Mouse (Mus musculus): ENCODE measurements around the gene C530008M17Rik. TPM values are rescaled to one million over a fixed set of nuclear protein-coding genes. Genes with fewer than 3 reads are reported as not detected.

The C530008M17Rik gene
- total and polyA plus RNA-seq, 3 experiments: 3.2 to 10.6 TPM; not detected in 1

DNA sequence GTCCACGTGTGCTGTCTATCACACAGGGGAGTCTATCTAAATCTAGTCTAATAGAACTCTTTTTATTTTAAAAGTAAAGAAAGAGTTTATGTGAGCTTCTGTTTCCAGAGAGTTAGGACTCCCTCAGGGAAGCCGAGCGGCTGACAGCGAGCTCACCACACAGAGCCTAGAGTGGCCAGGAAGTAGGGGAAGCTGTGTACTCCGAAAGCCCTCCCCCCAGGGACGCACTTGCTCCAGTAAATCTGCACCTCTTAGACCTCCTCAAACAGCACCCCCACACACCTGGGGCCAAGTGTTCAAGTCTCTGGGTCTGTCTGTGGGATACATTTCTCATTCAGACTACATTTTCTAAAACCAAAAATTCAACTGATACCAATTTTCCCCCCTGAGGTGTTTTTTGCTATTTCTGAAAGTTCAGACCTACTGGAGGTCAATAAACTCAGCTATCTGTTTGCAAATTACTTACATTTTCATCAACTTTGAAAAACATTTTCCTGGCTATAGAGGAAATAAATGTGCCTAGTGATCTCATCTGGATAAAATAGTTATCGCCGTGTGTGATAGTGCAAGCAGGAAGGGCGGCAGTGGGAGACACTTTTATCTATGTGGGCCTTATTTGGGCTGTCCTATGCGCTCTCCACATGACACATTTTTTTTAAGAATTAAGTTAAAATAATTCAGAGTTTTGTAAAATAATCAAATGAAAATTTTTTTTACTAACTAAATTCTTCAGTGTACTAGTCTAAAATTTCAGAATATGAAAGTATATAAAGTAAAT is 11.0 kb upstream of the C530008M17Rik start (continued):
- TF ChIP-seq TBP (IDR thresholded peaks at IDR 0.05; ENCODE audit: low read depth, low read length): no peak
- TF ChIP-seq UBTF (IDR thresholded peaks at IDR 0.05; ENCODE audit: borderline replicate concordance, insufficient read depth, low read depth, low read length): no peak
- no peak for TF ChIP-seq MAFK (IDR thresholded peaks at IDR 0.05; ENCODE audit: borderline replicate concordance, low read depth, low read length)

DNA sequence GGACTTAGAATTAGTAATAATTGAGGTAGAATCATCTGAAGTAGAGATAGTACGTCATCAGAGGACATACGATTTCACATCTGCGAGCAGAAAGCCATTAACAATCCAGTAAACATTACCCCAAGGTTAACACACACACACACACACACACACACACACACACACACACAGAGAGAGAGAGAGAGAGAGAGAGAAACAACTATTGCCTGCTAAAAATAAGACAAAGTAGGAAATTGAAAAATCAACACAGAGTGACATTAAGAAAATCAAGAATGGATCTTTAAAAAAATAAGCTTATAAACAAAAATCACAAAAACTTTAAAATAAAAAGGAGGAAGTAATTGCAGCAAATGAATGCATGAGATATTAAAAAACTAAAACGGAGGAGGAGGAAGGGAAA is 6.4 kb upstream of the C530008M17Rik start:
- Histone ChIP-seq H3K4me1 (ENCODE audit: control insufficient read depth in 1 of 2, insufficient read depth in 2 of 2, low read length in 2 of 2) (peaks cover 20 to 24% of the 10 kb centered on the region in 2 experiments), H3K36me3 (ENCODE audit: control insufficient read depth in 1 of 2, insufficient read depth in 2 of 2, low read length in 2 of 2) (peaks cover 0 to 26% of the 10 kb centered on the region in 2 experiments; a peak in 2 of 4 replicates), H3K27ac (ENCODE audit: control insufficient read depth, low read depth, low read length) (peak overlapping the region; percentile 64), H3K79me2 (ENCODE audit: control insufficient read depth, insufficient read depth, low read length, poor library complexity) (no peaks in the 10 kb centered on the region), H3K9ac (ENCODE audit: control insufficient read depth, low read depth, low read length, poor library complexity, severe bottlenecking) (peak overlapping the region; percentile 43), H3K9me3 (replicated peaks; ENCODE audit: insufficient read depth, low read length) (no peaks in the 10 kb centered on the region), H3K27me3 (ENCODE audit: control insufficient read depth in 1 of 2, insufficient read depth in 2 of 2, low read length in 2 of 2) (no peaks in the 10 kb centered on the region), H3K4me3 (ENCODE audit: control insufficient read depth in 1 of 2, insufficient read depth in 1 of 2, low read depth in 2 of 2, low read length in 2 of 2) (peak overlapping the region; percentile 44 to 46)
- no peak for DNase-seq (ENCODE audit: low read depth, low spot score)
- TF ChIP-seq SIN3A (IDR thresholded peaks at IDR 0.05; ENCODE audit: low read length) (peak; percentile 56; the same call in 1 of the 2 replicates), JUND (IDR thresholded peaks at IDR 0.05; ENCODE audit: low read depth, low read length) (peak; percentile 93), MAZ (IDR thresholded peaks at IDR 0.05; ENCODE audit: low read depth, low read length) (no peak), MXI1 (IDR thresholded peaks at IDR 0.05; ENCODE audit: low read depth, low read length) (peak; percentile 41; the same call in 1 of the 2 replicates), CHD2 (IDR thresholded peaks at IDR 0.05; ENCODE audit: low read length) (no peak), ETS1 (IDR thresholded peaks at IDR 0.05; ENCODE audit: low read depth, low read length) (no peak), POLR2AphosphoS2 (IDR thresholded peaks at IDR 0.05; ENCODE audit: low read length) (no peak), MYC (IDR thresholded peaks at IDR 0.05; ENCODE audit: low read depth, low read length) (0 out of 2 replicates have a peak, but pooled peaks have one; percentile 15), RCOR1 (IDR thresholded peaks at IDR 0.05; ENCODE audit: low read depth, low read length) (no peak), NELFE (IDR thresholded peaks at IDR 0.05; ENCODE audit: low read depth, low read length) (no peak), TCF12 (IDR thresholded peaks at IDR 0.05; ENCODE audit: low read depth, low read length) (0 out of 2 replicates have a peak, but pooled peaks have one; percentile 17), EP300 (IDR thresholded peaks at IDR 0.05; ENCODE audit: low read depth in 1 of 2, low read length in 2 of 2) (0 out of 4 replicates have a peak, but pooled peaks of 1 of the 2 experiments have one; percentile 27), TBP (IDR thresholded peaks at IDR 0.05; ENCODE audit: low read depth, low read length) (no peak), HCFC1 (IDR thresholded peaks at IDR 0.05; ENCODE audit: low read depth, low read length) (0 out of 2 replicates have a peak, but pooled peaks have one; percentile 21), ELF1 (IDR thresholded peaks at IDR 0.05; ENCODE audit: low read depth, low read length) (0 out of 2 replicates have a peak, but pooled peaks have one; percentile 8)
